Mouse (Mus musculus) testis, adult 2 months (tissue): ENCODE results near the gene Il21r. TPM values are rescaled to one million over a fixed set of nuclear protein-coding genes. Genes with fewer than 3 reads are reported as not detected.

Experiments
- H3K27ac ChIP-seq: fragments of 200-500 bp; 2 replicates; pipeline ENCODE4 v1.5.1; 2012; ENCODE audit warnings: low read depth, low read length; ENCODE audit not compliant: control insufficient read depth, insufficient read depth
- H3K27me3 ChIP-seq: fragments of 200-500 bp; 2 replicates; pipeline ENCODE4 v1.6.1; 2012; ENCODE audit warnings: mild to moderate bottlenecking, low read length, moderate library complexity; ENCODE audit not compliant: control insufficient read depth, insufficient read depth
- H3K36me3 ChIP-seq: fragments of 200-500 bp; 2 replicates; pipeline ENCODE4 v1.6.1; 2012; ENCODE audit warnings: mild to moderate bottlenecking, low read length; ENCODE audit not compliant: control insufficient read depth, insufficient read depth
- H3K4me1 ChIP-seq: fragments of 200-500 bp; 2 replicates; pipeline ENCODE4 v1.6.1; 2012; ENCODE audit warnings: low read length; ENCODE audit not compliant: control insufficient read depth, insufficient read depth
- H3K4me3 ChIP-seq: fragments of 200-500 bp; 2 replicates; pipeline ENCODE4 v1.5.1; 2012; ENCODE audit warnings: low read depth, mild to moderate bottlenecking, low read length, moderate library complexity, mixed read lengths; ENCODE audit not compliant: control insufficient read depth
- CTCF ChIP-seq: fragments of 200-500 bp; IDR thresholded peaks from 2 replicates; pipeline ENCODE4 v1.5.1; 2012; ENCODE audit warnings: low read depth, mild to moderate bottlenecking, inconsistent platforms, low read length, moderate library complexity; ENCODE audit not compliant: control insufficient read depth, insufficient read depth, insufficient replicate concordance
- POLR2A ChIP-seq: fragments of 200-500 bp; IDR thresholded peaks from 2 replicates; pipeline ENCODE4 v1.6.1; 2012; ENCODE audit warnings: low read depth, mild to moderate bottlenecking, inconsistent platforms, low read length, moderate library complexity; ENCODE audit not compliant: control insufficient read depth
- polyA plus RNA-seq: library from polyadenylated mRNA; depleted of rRNA; stranded (reverse); fragments of >200 nt; gene quantifications from 2 replicates; pipeline ENCODE4 v1.2.3, GENCODE M21; 2012

Gene Il21r
- polyA plus RNA-seq, 1 experiment, result 0.10 TPM

GRCm38 (mm10) chr7:125615453-125615852 is 12.2 kb downstream of the Il21r start:
- H3K36me3 ChIP-seq, result no peaks in the 10 kb centered on the region
- H3K4me3 ChIP-seq, result no peak overlapping the region
- H3K27me3 ChIP-seq, result no peaks in the 10 kb centered on the region
- no peaks in the 10 kb centered on the region for H3K4me1 ChIP-seq
- H3K27ac ChIP-seq, result no peak overlapping the region
- TF ChIP-seq POLR2A, result no peak
- TF ChIP-seq CTCF, result no peak

- Histone ChIP-seq H3K27me3 (no peaks in the 10 kb centered on the region), H3K27ac (no peak overlapping the region), H3K4me3 (no peak overlapping the region), H3K36me3 (no peaks in the 10 kb centered on the region), H3K4me1 (no peaks in the 10 kb centered on the region)
- TF ChIP-seq CTCF (no peak), POLR2A (no peak)
These were observed 14.8 kb downstream of the Il21r start for GRCm38 (mm10) chr7:125618016-125618415.

DNA sequence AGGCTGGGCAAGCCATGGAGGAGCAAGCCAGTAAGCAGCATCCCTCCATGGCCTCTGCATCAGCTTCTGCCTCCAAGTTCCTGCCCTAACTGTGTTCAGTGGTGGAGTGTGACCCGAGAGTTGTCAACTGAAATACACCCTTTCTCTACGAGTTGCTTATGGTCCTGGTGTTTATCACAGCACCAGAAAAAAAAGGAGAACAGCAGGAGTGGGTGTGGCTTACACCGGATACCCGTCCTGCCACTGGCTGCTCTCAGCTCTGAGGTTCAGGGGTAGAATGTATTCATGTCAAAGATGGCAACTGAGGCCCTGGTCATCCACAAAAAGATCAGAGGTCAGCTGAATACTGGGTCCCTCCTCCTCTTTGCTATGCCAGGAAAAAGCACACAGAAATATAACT is 16.8 kb downstream of the Il21r start:
- no peaks in the 10 kb centered on the region for H3K36me3 ChIP-seq
- H3K4me3 ChIP-seq, result no peak overlapping the region
- TF ChIP-seq CTCF (no peak), POLR2A (no peak)
- H3K27ac ChIP-seq, result no peak overlapping the region
- no peaks in the 10 kb centered on the region for H3K27me3 ChIP-seq
- no peaks in the 10 kb centered on the region for H3K4me1 ChIP-seq

GRCm38 (mm10) chr7:125622741-125623685 is 19.8 kb downstream of the Il21r start:
- Histone ChIP-seq H3K27me3 (no peaks in the 10 kb centered on the region), H3K4me3 (no peak overlapping the region), H3K27ac (no peak overlapping the region), H3K4me1 (no peaks in the 10 kb centered on the region), H3K36me3 (no peaks in the 10 kb centered on the region)
- TF ChIP-seq POLR2A, result no peak
- TF ChIP-seq CTCF, result no peak

GRCm38 (mm10) chr7:125625219-125625618 is 22.0 kb downstream of the Il21r start:
- Histone ChIP-seq H3K4me1 (no peaks in the 10 kb centered on the region), H3K27ac (no peak overlapping the region), H3K27me3 (no peaks in the 10 kb centered on the region), H3K36me3 (no peaks in the 10 kb centered on the region), H3K4me3 (no peak overlapping the region)
- TF ChIP-seq POLR2A (no peak), CTCF (no peak)

GRCm38 (mm10) chr7:125625829-125626228 is 22.6 kb downstream of the Il21r start:
- TF ChIP-seq POLR2A, result no peak
- TF ChIP-seq CTCF, result no peak
- no peaks in the 10 kb centered on the region for H3K36me3 ChIP-seq

DNA sequence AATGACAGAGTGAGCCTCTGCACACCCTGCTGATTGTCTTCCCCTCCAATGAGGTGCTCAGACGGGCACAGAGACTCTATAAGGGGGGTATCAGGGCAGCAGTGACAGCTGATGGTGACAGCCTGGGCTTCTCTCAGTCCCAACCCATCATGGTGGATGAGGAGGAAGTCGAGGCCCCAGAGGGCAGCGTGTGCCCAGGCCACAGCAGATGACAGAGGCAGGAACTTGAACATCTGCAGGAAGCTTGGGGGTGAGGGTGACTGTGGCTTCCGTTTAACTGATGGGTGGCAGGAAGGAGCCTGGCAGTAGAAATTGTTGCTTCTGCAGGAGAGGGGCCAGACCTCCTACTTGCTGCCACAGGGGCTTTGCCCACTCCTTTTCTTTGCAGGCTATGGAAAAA is 27.1 kb downstream of the Il21r start:
- no peaks in the 10 kb centered on the region for H3K4me1 ChIP-seq
- H3K4me3 ChIP-seq, result no peak overlapping the region
- no peak for TF ChIP-seq CTCF
- no peak for TF ChIP-seq POLR2A
- no peaks in the 10 kb centered on the region for H3K36me3 ChIP-seq
- no peak overlapping the region for H3K27ac ChIP-seq
- no peaks in the 10 kb centered on the region for H3K27me3 ChIP-seq

More at GRCm38 (mm10) chr7:125625829-125626228, 22.6 kb downstream of the Il21r start:
- no peaks in the 10 kb centered on the region for H3K27me3 ChIP-seq
- H3K4me3 ChIP-seq, result no peak overlapping the region
- no peaks in the 10 kb centered on the region for H3K4me1 ChIP-seq
- H3K27ac ChIP-seq, result no peak overlapping the region
